Mouse (Mus musculus): Measurements from ENCODE around the gene Kbtbd12. TPM values are rescaled to one million over a fixed set of nuclear protein-coding genes. Genes with fewer than 3 reads are reported as not detected.

Gene Kbtbd12
- 10 to 100 TPM; 20.1 to 25.7 TPM for total RNA-seq (2021)

GRCm38 (mm10) chr6:88637611-88638301 lies at the start of gene Kbtbd12:
Gene Kbtbd12 (minus strand): TSS chr6:88637950.
- no peak for DNase-seq

- DNase-seq: no peak
These were observed 45.8 kb upstream of the Kbtbd12 start for GRCm38 (mm10) chr6:88683380-88684053.

- DNase-seq: no peak
These were observed 43.3 kb upstream of the Kbtbd12 start for GRCm38 (mm10) chr6:88681026-88681425.

- no peak for DNase-seq
These were observed 40.0 kb upstream of the Kbtbd12 start for GRCm38 (mm10) chr6:88677738-88678137.

GRCm38 (mm10) chr6:88676753-88677736 lies 39.3 kb upstream of the Kbtbd12 start:
- DNase-seq: no peak

- no peak for DNase-seq
These were observed 38.1 kb upstream of the Kbtbd12 start for GRCm38 (mm10) chr6:88675815-88676214.

- no peak for DNase-seq
These were observed 24.5 kb upstream of the Kbtbd12 start for GRCm38 (mm10) chr6:88662284-88662683.

GRCm38 (mm10) chr6:88661696-88662095 lies 23.9 kb upstream of the Kbtbd12 start:
- DNase-seq: no peak

GRCm38 (mm10) chr6:88647564-88648295 lies 10.0 kb upstream of the Kbtbd12 start:
- no peak for DNase-seq

GRCm38 (mm10) chr6:88644786-88645185 lies 7.0 kb upstream of the Kbtbd12 start:
- no peak for DNase-seq

GRCm38 (mm10) chr6:88641346-88641920 lies 3.7 kb upstream of the Kbtbd12 start:
- DNase-seq: no peak

- DNase-seq: no peak
These were observed 2.6 kb upstream of the Kbtbd12 start for GRCm38 (mm10) chr6:88640331-88640730.

GRCm38 (mm10) chr6:88639921-88640320 lies 2.2 kb upstream of the Kbtbd12 start:
- DNase-seq: peak; percentile 30

- no peak for DNase-seq
These were observed 1.7 kb upstream of the Kbtbd12 start for GRCm38 (mm10) chr6:88639372-88639920.

- no peak for DNase-seq
These were observed 1.2 kb upstream of the Kbtbd12 start for GRCm38 (mm10) chr6:88638917-88639316.

GRCm38 (mm10) chr6:88635881-88636754 lies 1.6 kb downstream of the Kbtbd12 start:
- no peak for DNase-seq

- no peak for DNase-seq
These were observed 6.5 kb downstream of the Kbtbd12 start for GRCm38 (mm10) chr6:88631293-88631692.

GRCm38 (mm10) chr6:88630560-88630959 lies 7.2 kb downstream of the Kbtbd12 start:
- DNase-seq: no peak

- no peak for DNase-seq
These were observed 7.9 kb downstream of the Kbtbd12 start for GRCm38 (mm10) chr6:88629821-88630220.

GRCm38 (mm10) chr6:88627317-88627811 lies 10.4 kb downstream of the Kbtbd12 start:
- DNase-seq: peak; percentile 88

All from heart, postnatal 4 days (tissue).